Mouse (Mus musculus): ENCODE results near the gene Zgrf1.

Zgrf1 gene

DNA sequence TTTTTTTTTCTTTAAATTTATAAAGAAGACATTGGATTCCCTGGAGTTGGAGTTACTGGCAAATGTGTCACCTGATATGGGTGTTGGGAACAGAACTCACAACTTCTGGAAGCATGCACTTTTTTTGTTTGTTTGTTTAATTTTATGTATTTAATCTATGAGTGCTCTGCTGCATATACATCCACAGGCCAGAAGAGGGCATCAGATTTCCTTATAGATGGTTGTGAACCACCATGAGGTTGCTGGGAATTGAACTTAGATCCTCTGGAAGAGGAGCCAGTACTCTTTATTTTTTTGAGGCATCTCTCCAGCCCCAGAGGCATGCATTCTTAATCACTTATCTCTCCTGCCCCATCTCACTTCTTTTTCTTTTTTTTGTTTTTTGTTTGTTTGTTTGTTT lies 4.9 kb downstream of the Zgrf1 start:
- peak; percentile 30 for DNase-seq (ENCODE audit: low read depth, low spot score)

DNA sequence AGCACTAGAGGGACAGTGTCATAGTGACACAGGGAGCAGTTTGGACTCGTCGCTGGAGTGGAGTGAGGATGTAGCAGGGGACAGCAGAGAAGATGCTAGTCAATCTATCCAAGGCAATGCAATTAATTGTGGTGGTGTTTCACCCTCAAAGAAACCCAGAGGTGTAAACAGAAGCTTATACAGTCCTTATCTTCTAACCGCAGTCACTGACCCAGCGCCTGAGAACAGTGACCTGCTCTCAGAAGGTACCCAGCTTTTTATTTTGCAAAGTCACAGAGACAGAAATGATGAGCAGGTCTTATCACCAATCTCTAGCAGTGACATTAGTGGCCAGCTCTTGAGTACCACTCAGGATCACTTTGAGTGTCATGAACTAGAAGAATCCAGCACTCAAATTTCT lies 9.7 kb downstream of the Zgrf1 start:
- no peak for DNase-seq (ENCODE audit: low read depth, low spot score)

DNA sequence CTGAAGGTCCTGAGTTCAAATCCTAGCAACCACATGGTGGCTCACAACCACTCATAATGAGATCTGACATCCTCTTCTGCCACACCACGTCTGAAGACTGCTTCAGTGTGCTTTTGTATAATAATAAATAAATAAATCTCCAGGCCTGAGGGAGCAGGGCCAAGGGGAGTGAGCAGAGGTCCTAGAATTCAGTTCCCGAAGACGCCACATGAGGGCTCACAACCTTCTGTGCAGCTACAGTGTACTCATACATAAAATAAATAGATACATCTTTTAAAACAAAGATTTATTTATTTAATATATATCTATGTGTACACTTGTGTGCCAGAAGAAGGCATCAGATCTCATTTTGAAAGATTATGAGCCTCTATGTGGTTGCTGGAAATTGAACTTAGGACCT lies 11.8 kb downstream of the Zgrf1 start:
- peak; percentile 11 for DNase-seq (ENCODE audit: low read depth, low spot score)

- DNase-seq (ENCODE audit: low read depth, low spot score): peak; percentile 83
Observed at GRCm38 (mm10) chr3:127572557-127572956, 19.3 kb downstream of the Zgrf1 start.

GRCm38 (mm10) chr3:127597136-127597535 lies 43.8 kb downstream of the Zgrf1 start:
- DNase-seq (ENCODE audit: low read depth, low spot score): no peak

- DNase-seq (ENCODE audit: low read depth, low spot score): peak; percentile 51
Observed at GRCm38 (mm10) chr3:127608109-127608508, 54.8 kb downstream of the Zgrf1 start.

DNA sequence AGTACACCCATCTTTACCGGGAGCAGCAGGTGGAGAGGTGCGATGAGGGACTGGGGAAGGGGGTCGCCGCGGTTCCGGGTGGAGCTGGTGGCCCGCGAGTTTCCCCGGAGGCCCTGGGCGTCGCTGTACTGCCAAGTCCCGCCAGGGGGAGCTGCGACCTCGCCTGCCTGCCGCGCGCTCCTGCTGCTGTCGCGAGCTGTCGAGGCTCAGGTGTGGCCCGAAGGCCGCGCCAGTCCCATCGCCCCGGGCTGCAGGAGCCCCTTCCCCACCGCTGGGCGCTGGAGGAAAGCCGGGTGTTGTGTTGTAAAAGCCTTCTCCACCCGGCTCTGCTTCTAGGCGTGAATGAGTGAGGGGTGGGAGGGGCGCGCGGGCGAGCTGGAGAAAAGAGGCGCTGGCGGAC lies 72.0 kb downstream of the Zgrf1 start:
- DNase-seq (ENCODE audit: low read depth, low spot score): peak; percentile 88

GRCm38 (mm10) chr3:127625701-127626399 lies 72.6 kb downstream of the Zgrf1 start:
- peak; percentile 39 for DNase-seq (ENCODE audit: low read depth, low spot score)

DNA sequence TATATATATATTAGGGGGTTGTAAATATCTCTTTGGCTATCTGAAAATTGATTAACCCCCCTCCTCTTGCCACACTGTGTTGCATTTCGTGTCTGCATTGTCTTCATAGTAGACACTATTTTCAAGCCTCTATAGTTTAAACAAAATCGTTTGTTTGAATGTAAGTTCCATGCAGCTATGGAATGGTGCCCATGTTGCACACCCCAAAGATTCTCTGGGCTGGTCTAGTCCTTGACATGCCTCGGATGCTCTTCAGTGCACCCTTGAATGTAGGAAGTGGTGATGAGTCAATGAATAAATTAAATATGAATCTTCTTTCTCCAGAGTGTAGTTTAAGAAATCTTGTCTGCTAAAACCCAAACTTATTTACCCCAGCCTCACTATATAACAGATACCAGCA lies 73.2 kb downstream of the Zgrf1 start:
- DNase-seq (ENCODE audit: low read depth, low spot score): no peak

DNA sequence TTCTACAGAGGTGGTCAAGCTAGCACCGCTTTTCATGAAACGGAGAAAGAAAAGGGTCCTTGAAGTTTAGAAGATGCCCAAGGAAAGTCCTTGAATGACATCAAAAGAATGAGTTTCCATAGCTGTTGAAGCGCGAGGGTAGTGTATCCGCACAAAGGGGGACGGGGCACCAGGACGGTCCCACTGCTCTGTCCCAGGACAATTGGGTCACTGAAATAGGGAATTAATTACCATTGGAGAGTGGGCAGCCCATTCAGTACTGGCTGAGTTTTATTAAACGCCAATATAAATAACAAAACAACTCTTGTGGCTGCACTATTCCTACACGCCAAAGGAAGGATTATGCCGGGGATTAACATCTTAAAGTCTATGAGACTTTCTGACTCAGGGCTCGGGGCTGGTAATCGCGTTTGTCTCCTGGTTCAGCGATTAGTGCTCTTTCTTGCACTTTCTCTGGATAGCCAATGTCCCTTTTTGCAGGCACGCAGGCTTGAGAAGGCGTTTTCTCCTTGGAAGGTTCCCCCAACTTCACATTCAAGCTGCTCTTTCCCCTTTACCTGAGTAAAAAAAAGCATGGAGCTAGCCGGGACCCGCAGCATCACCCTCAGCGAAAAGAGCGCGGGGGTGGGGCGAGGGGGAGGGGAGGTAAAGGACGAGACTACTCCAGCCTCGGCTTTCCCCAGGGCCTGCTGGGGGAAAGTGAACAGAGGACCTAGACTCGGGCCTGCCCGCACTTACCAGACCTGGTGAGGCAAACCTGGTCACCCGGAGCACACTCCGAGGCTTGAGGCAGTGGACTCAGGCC lies 74.1 kb downstream of the Zgrf1 start:
- DNase-seq (ENCODE audit: low read depth, low spot score): no peak

DNA sequence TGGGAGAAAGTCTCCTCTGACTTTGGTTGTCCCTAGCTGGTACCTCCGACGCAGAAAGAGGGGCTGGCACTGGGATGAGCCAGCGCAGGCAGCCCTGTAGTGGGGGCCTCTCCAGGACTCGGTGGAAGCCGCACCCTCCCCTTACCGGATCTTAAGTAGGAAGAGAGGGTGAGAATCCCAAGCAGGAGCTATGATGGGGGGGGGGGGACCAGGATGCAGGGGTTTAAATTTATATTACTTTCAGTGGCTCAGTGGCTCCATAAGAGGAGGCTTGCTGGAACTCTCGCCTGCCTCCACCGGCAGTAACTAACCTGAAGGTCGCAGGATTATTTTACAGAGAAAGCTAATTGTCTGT lies 74.6 kb downstream of the Zgrf1 start:
- DNase-seq (ENCODE audit: low read depth, low spot score): peak; percentile 10

DNA sequence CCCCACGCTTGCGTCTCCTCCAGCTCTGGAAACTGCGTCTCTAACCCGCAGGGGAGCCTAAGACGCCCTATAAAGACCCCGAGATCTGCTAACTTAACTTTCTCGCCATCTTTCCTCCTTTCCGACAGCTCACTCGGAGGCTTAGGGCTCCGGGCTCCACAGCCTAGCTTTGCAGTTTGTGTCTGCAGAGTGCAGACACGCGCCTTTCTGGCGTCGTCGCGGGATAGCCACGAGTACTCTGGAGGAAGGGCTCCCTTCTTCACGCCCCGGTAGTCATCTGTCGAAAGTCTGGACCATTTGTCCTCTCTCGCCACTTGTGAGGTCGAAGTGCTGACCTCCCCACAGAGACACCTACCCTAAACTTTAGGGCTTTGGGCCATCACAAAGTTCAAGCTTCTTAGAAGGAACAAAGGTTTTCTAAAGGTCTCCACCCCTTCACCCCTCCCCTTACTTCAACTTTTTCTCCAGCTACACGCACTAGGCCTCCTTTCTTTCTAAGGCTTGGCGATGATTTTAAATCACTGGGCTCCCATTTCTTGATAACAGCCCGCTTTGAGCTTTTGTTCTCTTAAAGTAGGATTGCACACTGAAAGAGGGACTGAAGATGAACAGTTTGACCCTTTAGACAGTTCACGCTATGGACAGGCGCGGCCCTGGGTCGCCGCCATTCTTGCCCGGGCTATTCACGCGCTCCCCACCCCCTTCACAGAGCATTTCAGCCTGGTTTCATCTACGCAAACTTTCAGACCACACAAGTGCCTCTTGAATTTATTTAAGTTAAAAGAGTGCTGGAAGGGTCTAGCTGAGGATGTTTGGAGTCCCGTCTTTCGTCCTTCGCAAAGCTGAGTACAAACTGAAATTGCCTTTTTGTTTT lies 75.3 kb downstream of the Zgrf1 start:
- DNase-seq (ENCODE audit: low read depth, low spot score): peak; percentile 17

DNA sequence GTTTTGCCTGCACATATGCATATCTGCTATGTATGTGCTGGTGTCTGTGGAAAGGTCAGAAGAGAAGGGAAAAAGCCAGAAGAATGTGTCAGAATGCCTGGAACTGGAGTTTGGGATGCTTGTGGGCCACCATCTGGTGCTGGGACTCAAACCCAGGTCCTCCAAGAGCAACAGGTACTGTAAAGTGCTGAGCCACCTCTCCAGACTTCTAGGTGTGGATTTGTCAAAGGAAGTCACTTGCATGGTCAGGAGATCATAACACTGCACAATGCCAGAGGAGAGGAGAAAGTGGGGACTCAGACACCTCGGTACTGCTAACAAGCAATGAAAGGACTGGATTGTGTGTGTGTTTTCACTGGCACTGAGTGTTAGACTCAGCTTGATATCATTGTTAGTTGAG lies 76.9 kb downstream of the Zgrf1 start:
- DNase-seq (ENCODE audit: low read depth, low spot score): no peak

DNA sequence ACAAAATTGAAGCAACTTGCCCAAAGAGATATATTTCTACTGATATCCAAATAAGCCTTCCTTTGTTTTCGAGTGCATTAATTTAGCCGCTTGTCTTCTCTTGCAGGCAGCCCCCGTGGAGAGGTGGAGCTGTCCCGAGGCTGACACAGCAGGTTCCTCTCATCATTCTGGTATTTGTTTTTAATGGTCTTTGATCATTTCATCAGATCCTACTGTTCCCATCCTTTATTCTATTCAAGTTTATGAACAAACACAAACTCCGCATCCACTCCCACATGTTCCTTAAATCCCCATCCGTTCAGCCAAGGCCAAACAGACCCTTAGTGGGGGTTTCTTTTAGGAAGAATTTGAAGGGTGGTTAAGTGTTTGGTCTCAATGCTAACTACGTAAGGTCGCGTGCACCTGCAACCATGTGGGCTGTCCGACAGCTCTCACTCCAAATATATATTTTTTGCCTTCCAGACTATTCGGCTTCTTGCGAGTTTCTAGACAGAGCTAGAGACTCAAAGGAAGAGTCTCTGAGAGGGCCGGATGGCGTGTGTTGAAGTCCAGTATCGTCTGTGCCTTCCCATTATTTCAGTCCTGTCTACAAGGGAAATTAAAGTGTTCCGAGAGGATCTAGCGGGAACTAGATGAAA lies 77.6 kb downstream of the Zgrf1 start:
- no peak for DNase-seq (ENCODE audit: low read depth, low spot score)

- DNase-seq (ENCODE audit: low read depth, low spot score): no peak
Observed at GRCm38 (mm10) chr3:127631582-127631981, 78.3 kb downstream of the Zgrf1 start.

DNA sequence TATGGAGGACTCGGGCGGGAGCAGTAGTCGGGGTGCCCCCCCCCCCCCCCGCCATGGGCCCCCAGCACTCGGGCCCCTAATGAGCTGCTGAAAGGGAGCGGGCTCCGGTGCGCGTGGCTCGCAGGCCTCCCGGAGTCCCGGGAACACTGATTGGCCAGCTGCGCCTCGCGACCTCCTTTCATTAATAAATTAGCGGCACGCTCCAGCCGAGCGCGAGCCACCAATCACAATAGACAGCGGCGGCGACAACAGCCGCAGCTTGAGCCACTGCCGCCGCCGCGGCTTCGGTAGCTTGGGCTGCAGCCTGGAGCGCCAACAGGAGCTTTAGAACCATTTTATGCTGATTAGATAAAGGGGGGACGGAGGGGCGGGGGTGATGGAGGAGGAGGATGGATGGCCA lies 79.2 kb downstream of the Zgrf1 start:
- DNase-seq (ENCODE audit: low read depth, low spot score): peak; percentile 42

GRCm38 (mm10) chr3:127633080-127634032 lies 80.1 kb downstream of the Zgrf1 start, which contains the start of gene Neurog2:
TSS of gene Neurog2 (plus strand) at chr3:127633135.
- DNase-seq (ENCODE audit: low read depth, low spot score): peak; percentile 65

DNA sequence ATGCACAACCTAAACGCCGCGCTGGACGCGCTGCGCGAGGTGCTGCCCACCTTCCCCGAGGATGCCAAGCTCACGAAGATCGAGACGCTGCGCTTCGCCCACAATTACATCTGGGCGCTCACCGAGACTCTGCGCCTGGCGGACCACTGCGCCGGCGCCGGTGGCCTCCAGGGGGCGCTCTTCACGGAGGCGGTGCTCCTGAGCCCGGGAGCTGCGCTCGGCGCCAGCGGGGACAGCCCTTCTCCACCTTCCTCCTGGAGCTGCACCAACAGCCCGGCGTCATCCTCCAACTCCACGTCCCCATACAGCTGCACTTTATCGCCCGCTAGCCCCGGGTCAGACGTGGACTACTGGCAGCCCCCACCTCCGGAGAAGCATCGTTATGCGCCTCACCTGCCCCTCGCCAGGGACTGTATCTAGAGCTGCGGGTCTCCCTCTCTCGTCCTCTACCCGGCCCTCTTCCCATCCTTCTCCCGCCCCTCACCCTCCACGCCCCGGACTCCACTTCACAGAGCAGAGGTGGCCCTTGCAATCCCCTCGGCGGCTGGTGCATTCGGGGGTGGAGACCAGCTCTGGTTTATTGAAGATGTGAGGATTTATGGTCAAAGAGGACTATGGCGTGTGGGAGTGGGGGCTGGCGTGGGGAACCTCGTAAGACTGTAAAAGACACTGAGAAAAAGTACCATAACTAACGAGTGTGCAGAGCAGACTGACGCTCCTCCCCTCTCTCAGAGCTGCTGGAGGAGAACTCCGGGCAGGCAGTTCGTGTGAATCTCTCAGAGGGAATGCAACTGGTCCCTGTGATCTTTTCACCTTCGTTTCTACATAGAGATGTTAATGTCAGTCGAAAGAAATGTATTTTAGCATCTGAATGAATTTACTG lies 81.1 kb downstream of the Zgrf1 start:
- peak; percentile 85 for DNase-seq (ENCODE audit: low read depth, low spot score)

DNA sequence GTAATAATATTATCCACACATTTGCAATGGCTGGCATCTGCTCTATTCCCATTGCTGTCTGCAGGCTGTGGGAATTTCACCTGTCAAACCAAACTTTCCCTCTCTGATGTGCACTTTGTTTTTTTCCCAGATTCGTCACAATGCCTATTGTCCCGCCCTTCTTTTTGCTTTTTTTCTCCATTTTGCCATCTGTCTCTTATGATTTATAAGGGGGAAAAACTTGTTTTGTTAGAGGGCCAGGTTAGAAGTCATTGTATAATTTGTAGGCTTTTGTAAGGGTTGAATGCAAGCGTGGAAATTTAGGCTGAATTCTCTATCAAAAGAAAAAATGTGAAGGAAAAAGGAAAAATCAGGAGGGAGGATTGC lies 81.7 kb downstream of the Zgrf1 start:
- DNase-seq (ENCODE audit: low read depth, low spot score): no peak

Data from CD4-positive, CD25-positive, alpha-beta regulatory T cell, adult 2 months (primary cell).